10 mouse cellular contexts compared by ENCODE assay signal in genomic region chr12:59039162-59039970, GRCm38 (mm10). TPM values are rescaled to one million over a fixed set of nuclear protein-coding genes. Genes with fewer than 3 reads are reported as not detected.
DNase-seq lines count a peak whose midpoint lies in the region; ATAC-seq and TF ChIP-seq lines count a peak whose summit lies in the region.
"Had no signal": no experiment of that assay in that cellular context is flagged by ENCODE, and none has a peak within 500 bp of the region (broad histone marks: within the 10 kb centered on the region; RNA-seq: fewer than 3 reads in every experiment).

No protein-coding gene starts in this region.

- no peaks in the 10 kb centered on the region for H3K9me3 ChIP-seq in heart, embryonic 10.5 days
- no peaks in the 10 kb centered on the region for H3K9me3 ChIP-seq in limb, embryonic 12.5 days
- no peaks in the 10 kb centered on the region for H3K9me3 ChIP-seq in stomach, postnatal 0 days (ENCODE audit: control insufficient read depth, low read length)

- TF ChIP-seq EP300 in stomach, postnatal 0 days (optimal IDR thresholded peaks at IDR 0.05): no peak

- peak overlapping the region; percentile 46 for H3K4me3 ChIP-seq in heart, embryonic 10.5 days
- H3K4me3 ChIP-seq in testis, adult 2 months (ENCODE audit: control insufficient read depth, low read depth, low read length): no peak overlapping the region; the same call in 1 of the 2 replicates
- H3K4me3 ChIP-seq in limb, embryonic 12.5 days (replicated peaks): no peak overlapping the region
- H3K4me3 ChIP-seq in stomach, postnatal 0 days (ENCODE audit: low read depth, low read length): no peak overlapping the region

- peak overlapping the region; percentile 93; the same call in 1 of the 2 replicates for H3K27ac ChIP-seq in heart, embryonic 10.5 days
- peak overlapping the region; percentile 92; the same call in 1 of the 2 replicates for H3K27ac ChIP-seq in testis, adult 2 months (ENCODE audit: control insufficient read depth, insufficient read depth, low read depth, low read length)
- no peak overlapping the region for H3K27ac ChIP-seq in limb, embryonic 12.5 days
- H3K27ac ChIP-seq in stomach, postnatal 0 days (replicated peaks): peak overlapping the region; percentile 93; the same call in 1 of the 2 replicates

- peaks cover 22% of the 10 kb centered on the region for H3K36me3 ChIP-seq in heart, embryonic 10.5 days
- H3K36me3 ChIP-seq in testis, adult 2 months (ENCODE audit: control insufficient read depth, insufficient read depth, low read length): no peaks in the 10 kb centered on the region
- H3K36me3 ChIP-seq in limb, embryonic 12.5 days: peaks cover 26% of the 10 kb centered on the region
- peaks cover 5% of the 10 kb centered on the region; the same call in 1 of the 2 replicates for H3K36me3 ChIP-seq in stomach, postnatal 0 days (ENCODE audit: control insufficient read depth, insufficient read depth, low read length)

- no peak for ATAC-seq in limb, embryonic 12.5 days (ENCODE audit: insufficient number of reproducible peaks, insufficient read depth, low FRiP score, low TSS enrichment, low read depth)
- ATAC-seq in stomach, postnatal 0 days (ENCODE audit: low FRiP score, low TSS enrichment): no peak

- TF ChIP-seq POLR2A in testis, adult 2 months (IDR thresholded peaks at IDR 0.05; ENCODE audit: control insufficient read depth, low read depth, low read length): no peak

- no peak for TF ChIP-seq CTCF in testis, adult 2 months (IDR thresholded peaks at IDR 0.05; ENCODE audit: control insufficient read depth, insufficient read depth, insufficient replicate concordance, low read depth, low read length)
- no peak for TF ChIP-seq CTCF in stomach, postnatal 0 days (IDR thresholded peaks at IDR 0.05; ENCODE audit: low read depth)

- no peak overlapping the region; the same call in 1 of the 2 replicates for H3K9ac ChIP-seq in limb, embryonic 12.5 days (replicated peaks)
- no peak overlapping the region for H3K9ac ChIP-seq in stomach, postnatal 0 days (ENCODE audit: low read length)

- WGBS in heart, embryonic 10.5 days: 60% methylated on average over 10 of the region's 10 CpGs
- 69% methylated on average over 10 of the region's 10 CpGs for WGBS in limb, embryonic 12.5 days
- 73% methylated on average over 10 of the region's 10 CpGs for whole genome bisulfite sequencing in stomach, postnatal 0 days

- no peaks in the 10 kb centered on the region for H3K4me1 ChIP-seq in heart, embryonic 10.5 days
- no peaks in the 10 kb centered on the region for H3K4me1 ChIP-seq in testis, adult 2 months (ENCODE audit: control insufficient read depth, insufficient read depth, low read length)
- H3K4me1 ChIP-seq in limb, embryonic 12.5 days (replicated peaks): 0 out of 2 replicates have a peak, but pooled peaks cover 3% of the 10 kb centered on the region
- H3K4me1 ChIP-seq in stomach, postnatal 0 days (replicated peaks; ENCODE audit: control insufficient read depth, insufficient read depth): no peaks in the 10 kb centered on the region

- no peaks in the 10 kb centered on the region for H3K27me3 ChIP-seq in heart, embryonic 10.5 days (ENCODE audit: insufficient read depth, poor library complexity, severe bottlenecking)
- no peaks in the 10 kb centered on the region for H3K27me3 ChIP-seq in testis, adult 2 months (ENCODE audit: control insufficient read depth, insufficient read depth, low read length)
- no peaks in the 10 kb centered on the region for H3K27me3 ChIP-seq in limb, embryonic 12.5 days
- H3K27me3 ChIP-seq in stomach, postnatal 0 days (ENCODE audit: control insufficient read depth, insufficient read depth, low read length): no peaks in the 10 kb centered on the region

- DNase-seq in heart, embryonic 10.5 days (ENCODE audit: low spot score): no peak
- no peak for DNase-seq in heart, adult 11 months
- DNase-seq in testis, postnatal 14 days (ENCODE audit: low spot score): no peak
- no peak for DNase-seq in stomach, postnatal 0 days (ENCODE audit: low spot score)
- no peak for DNase-seq in thymus, postnatal 25 days
- no peak for DNase-seq in natural killer cell, adult 2 months (ENCODE audit: low spot score in 2 of 2)
- DNase-seq: cerebellum, adult 2 months; thymus, adult 18-20 months had no signal

- H3K4me2 ChIP-seq in limb, embryonic 12.5 days: peak overlapping the region; percentile 37; the same call in 1 of the 2 replicates
- no peak overlapping the region for H3K4me2 ChIP-seq in stomach, postnatal 0 days (replicated peaks; ENCODE audit: low read depth)

RNA-seq across cellular contexts. Expression of gene Trappc6b, which starts 21.9 kb away (rescaled TPM):
- 75.5 and 82.4 TPM in 2 replicates for polyA plus RNA-seq in heart, embryonic 10.5 days (2016; fragmentation: Nextera tagmentation; extraction: Ambion mirVana)
- polyA plus RNA-seq in testis, adult 2 months (2012; rRNA removed): 43.1 and 58.0 TPM in 2 replicates
- 76.1 and 77.7 TPM in 2 replicates for polyA plus RNA-seq in limb, embryonic 12.5 days (2016; fragmentation: Nextera tagmentation; extraction: Ambion mirVana)
- polyA plus RNA-seq in stomach, postnatal 0 days (2015; fragmentation: Nextera tagmentation; extraction: Ambion mirVana): 82.1 and 82.2 TPM in 2 replicates

RNA-seq across cellular contexts. Expression of gene Gemin2, which starts 26.2 kb away (rescaled TPM):
- polyA plus RNA-seq in heart, embryonic 10.5 days (2016; fragmentation: Nextera tagmentation; extraction: Ambion mirVana): 30.1 and 35.6 TPM in 2 replicates
- 4.1 and 5.5 TPM in 2 replicates for polyA plus RNA-seq in testis, adult 2 months (2012; rRNA removed)
- 45.9 and 47.0 TPM in 2 replicates for polyA plus RNA-seq in limb, embryonic 12.5 days (2016; fragmentation: Nextera tagmentation; extraction: Ambion mirVana)
- polyA plus RNA-seq in stomach, postnatal 0 days (2015; fragmentation: Nextera tagmentation; extraction: Ambion mirVana): 14.8 TPM in 2 replicates

RNA-seq across cellular contexts. Expression of gene Pnn, which starts 27.3 kb away (rescaled TPM):
- 76.5 and 89.5 TPM in 2 replicates for polyA plus RNA-seq in heart, embryonic 10.5 days (2016; fragmentation: Nextera tagmentation; extraction: Ambion mirVana)
- 13.8 and 15.0 TPM in 2 replicates for polyA plus RNA-seq in testis, adult 2 months (2012; rRNA removed)
- 124 and 128 TPM in 2 replicates for polyA plus RNA-seq in limb, embryonic 12.5 days (2016; fragmentation: Nextera tagmentation; extraction: Ambion mirVana)
- polyA plus RNA-seq in stomach, postnatal 0 days (2015; fragmentation: Nextera tagmentation; extraction: Ambion mirVana): 30.2 and 39.2 TPM in 2 replicates

RNA-seq across cellular contexts. Expression of gene Sec23a, which starts 27.5 kb away (rescaled TPM):
- polyA plus RNA-seq in heart, embryonic 10.5 days (2016; fragmentation: Nextera tagmentation; extraction: Ambion mirVana): 77.3 and 84.6 TPM in 2 replicates
- polyA plus RNA-seq in testis, adult 2 months (2012; rRNA removed): 59.2 and 62.8 TPM in 2 replicates
- polyA plus RNA-seq in limb, embryonic 12.5 days (2016; fragmentation: Nextera tagmentation; extraction: Ambion mirVana): 89.8 and 95.9 TPM in 2 replicates
- 32.4 and 33.7 TPM in 2 replicates for polyA plus RNA-seq in stomach, postnatal 0 days (2015; fragmentation: Nextera tagmentation; extraction: Ambion mirVana)

RNA-seq across cellular contexts. Expression of gene Mia2, which starts 56.2 kb away (rescaled TPM):
- 38.0 and 50.8 TPM in 2 replicates for polyA plus RNA-seq in heart, embryonic 10.5 days (2016; fragmentation: Nextera tagmentation; extraction: Ambion mirVana)
- 19.0 and 21.9 TPM in 2 replicates for polyA plus RNA-seq in testis, adult 2 months (2012; rRNA removed)
- 65.0 and 72.8 TPM in 2 replicates for polyA plus RNA-seq in limb, embryonic 12.5 days (2016; fragmentation: Nextera tagmentation; extraction: Ambion mirVana)
- polyA plus RNA-seq in stomach, postnatal 0 days (2015; fragmentation: Nextera tagmentation; extraction: Ambion mirVana): 60.1 and 69.4 TPM in 2 replicates
